Mouse (Mus musculus) kidney, postnatal 14 days (tissue): ENCODE measurements around the gene Rspry1.

Experiments used
- DNase-seq: peaks from one replicate; pipeline ENCODE4 v3.0.0; 2022; ENCODE audit warnings: mixed read lengths

Gene Rspry1

DNA sequence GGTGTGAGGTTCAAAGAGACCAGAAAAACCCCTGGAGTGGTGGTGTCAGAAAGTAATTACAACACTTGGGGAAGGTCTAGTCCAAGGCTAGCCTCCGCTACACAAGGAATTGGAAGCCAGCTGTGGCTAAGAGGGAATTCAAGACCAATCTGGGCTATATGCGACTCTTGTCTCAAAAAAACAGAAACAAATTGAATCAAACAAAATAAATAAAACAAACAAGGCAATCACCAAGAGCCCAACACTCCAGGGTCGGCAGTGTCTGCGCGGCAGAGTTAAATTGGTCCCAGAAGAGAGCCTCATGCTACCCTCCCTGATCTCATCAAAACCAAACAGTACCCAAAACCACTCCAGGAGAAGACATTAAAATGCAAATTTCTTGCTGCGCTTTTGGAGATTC lies 93.0 kb downstream of the Rspry1 start:
- DNase-seq: no peak

DNA sequence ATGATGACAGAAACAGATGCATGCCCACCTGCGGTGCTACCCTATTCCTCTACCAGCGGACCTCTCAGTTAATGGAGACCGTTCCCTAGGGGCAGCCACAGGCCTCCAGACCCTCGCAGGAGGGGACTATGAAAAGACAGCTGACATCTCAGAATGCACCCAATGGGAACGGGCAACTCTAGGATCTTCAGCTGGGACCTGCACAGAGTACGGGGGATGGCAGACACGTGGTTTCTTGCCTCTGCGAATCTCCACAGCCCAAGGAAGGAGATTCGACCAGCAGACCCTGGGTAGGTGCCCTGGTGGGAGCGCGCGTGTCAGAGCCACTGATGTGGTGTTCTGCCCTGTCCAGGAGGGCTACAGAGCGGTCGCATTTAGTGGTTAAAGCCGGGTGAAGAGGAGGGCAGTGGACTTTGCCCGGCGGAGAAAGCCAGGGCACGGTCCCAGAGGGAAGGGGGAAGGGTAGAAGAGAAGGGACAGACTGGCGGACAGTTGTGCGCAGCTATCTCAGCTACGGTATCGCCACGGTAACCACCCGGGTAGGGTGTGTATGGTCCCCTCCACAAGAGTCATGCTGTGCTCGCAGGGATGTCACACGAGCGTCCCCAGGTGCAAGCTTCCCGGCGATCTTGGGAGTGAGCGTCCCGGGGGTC lies 93.7 kb downstream of the Rspry1 start:
- peak; percentile 62 for DNase-seq

- peak; percentile 75 for DNase-seq
Measured at GRCm38 (mm10) chr8:94695994-94696384, 94.3 kb downstream of the Rspry1 start, which contains the start of gene Pllp. TSS of gene Pllp (minus strand) at chr8:94696278.

- no peak for DNase-seq
Measured at GRCm38 (mm10) chr8:94696566-94696965, 94.8 kb downstream of the Rspry1 start.

- DNase-seq: no peak
Measured at GRCm38 (mm10) chr8:94697956-94698355, 96.2 kb downstream of the Rspry1 start.

- DNase-seq: no peak
Measured at GRCm38 (mm10) chr8:94699366-94699765, 97.6 kb downstream of the Rspry1 start.

DNA sequence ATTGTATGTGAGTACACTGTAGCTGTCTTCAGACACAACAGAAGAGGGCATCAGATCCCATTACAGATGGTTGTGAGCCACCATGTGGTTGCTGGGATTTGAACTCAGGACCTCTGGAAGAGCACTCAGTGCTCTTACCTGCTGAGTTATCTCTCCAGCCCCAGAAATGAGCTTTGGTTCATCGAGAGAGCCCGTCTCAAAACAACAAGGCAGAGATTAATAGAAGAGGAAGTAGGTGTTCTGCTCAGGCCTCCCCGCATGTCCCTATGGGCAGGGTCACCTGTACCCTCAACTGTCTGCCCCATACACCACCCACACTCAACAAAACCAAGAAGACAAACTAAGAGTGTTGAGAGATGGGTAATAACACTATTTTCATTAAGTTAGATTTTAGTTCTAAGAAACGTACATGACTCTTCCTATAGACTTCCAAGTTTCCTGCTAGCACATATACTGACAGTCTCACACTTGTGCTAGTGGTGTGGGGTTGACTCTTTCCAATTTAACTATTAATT lies 98.7 kb downstream of the Rspry1 start:
- no peak for DNase-seq

DNA sequence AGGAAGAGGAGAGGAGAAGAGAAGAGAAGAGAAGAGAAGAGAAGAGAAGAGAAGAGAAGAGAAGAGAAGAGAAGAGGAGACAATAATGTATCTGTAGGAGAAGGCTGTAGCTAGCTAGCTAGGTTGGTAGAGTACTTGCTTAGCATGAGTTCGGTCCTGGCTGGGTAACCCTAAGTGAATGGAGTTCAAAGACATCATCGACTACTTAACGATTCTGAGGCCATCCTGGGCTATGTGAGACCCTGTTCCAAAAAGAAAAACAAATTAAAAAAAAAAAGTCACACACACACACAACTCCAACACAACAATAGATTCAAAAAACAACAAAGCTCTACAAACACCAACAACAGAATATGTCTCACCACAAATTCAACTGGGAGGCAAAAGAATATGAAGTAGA lies 100.4 kb downstream of the Rspry1 start:
- no peak for DNase-seq

DNA sequence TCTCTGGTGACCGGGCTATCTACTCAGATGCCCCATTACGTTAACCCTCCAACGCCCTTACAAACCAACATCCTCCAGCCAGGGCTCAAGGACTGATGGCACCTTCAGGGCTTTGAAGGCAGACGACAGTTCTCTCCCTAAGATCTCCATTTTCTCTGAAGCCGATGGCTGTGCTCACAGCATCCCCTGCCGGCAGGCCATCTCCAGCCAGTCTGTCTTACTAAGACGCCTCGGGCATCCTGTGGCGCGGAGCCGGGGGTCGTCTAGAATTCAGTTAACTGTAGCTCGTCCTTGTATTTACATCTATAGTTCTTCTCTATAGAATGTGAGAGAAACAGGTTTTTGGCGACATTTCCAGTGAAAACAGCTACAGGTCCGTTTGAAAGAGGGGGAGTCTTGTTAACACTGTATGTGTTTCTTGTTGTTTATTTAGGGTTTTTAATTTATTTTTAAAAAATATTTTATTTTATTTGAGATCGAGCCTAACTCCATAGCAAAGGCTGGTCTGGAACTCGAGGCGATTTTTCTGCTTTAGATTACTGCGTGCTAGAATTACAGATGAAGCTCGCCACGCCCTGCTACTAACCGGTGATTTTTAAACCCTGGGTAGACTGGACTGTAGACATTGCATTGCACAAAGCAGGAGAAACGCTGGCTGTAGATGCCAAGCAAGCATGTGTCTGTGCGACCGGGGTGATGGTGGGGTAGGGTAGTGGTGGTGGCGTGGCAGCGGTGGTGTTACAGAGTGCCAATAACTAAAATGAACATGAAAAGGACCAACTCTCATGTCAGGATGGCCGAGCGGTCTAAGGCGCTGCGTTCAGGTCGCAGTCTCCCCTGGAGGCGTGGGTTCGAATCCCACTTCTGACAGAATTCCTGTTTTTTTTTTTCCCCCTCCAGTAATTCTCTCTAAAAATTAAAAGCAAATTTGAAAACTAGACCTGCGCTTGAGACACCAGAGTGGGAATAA lies 101.4 kb downstream of the Rspry1 start:
- DNase-seq: peak; percentile 87

DNA sequence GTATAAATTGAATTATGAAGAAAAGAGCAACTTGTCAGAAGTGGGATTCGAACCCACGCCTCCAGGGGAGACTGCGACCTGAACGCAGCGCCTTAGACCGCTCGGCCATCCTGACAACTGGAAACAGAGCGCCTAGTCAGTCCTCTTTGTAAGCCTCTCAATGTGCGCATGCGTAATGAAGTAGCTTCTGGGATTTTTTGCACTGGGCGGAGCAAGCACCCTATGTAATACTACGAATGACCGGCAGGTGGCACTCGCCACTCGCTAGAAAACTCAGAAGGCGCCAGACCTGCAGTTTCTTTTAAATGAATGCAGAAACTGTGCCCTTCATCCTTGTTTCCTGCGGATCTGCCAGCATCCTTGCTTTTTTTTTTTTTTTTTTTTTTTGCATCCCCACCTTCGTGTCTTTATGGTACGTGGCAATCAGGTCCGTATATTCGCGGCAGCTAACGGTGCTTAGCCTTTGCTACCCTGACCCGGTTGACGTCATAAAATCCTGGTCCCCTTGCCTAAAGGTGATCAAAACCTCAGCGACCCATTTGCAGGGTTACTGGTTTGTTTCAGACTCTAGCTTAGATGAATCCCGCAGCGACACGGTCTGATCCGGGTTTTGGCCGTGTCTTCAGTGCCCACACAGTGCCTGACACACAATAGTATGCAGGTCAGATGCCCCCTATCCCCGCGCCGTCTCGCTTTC lies 102.4 kb downstream of the Rspry1 start:
- DNase-seq: peak; percentile 97

DNA sequence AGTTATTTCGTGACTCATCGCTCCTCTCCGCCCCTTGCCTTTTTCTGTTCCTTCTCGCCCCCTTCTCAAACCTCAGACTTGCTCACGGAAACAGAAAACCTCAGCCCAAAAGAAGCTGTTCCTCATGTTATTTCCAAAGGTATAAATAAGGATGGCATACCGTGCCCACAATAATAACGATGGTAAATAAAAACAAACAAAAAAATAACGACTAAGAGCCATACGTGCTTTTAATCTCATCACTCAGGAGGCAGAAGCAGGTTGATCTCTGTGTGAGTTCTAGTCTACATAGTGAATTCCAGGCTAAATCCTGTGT lies 102.9 kb downstream of the Rspry1 start:
- no peak for DNase-seq

- no peak for DNase-seq
Measured at GRCm38 (mm10) chr8:94705581-94706245, 104.0 kb downstream of the Rspry1 start.

DNA sequence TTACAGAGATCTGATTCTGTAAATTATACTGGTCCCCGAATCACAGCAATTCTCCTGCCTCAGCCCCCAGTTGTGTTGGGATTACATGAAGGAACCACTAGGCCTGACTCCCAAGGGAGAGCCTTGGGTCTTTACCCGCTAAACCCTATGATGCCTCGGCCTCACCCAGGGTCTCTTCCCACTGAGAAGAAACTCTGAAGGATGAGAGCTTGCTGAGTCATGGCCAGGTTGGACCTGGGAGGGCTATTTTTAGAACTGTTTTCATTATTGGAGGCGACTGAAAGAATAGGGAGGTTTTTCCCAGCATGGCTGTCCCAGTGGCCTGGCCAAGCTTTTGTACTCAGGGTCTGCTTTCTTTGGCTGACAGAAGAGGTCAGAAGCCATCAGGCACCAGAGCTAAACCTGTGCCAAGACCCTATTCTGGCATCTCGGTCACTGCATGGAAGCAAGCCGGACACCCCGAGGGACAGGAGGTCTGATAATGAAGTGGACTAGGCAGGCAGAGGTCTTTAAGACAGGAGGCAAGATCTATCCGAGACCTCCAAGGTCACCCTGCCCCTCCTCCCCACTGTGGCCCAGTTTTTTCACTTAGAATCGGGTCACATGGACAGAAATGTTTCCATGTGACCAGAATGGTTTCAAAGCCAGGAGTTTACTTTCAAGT lies 105.1 kb downstream of the Rspry1 start:
- DNase-seq: peak; percentile 39
